Mouse (Mus musculus) thymus, adult 2 months (tissue): ENCODE measurements around the gene Acot8. TPM values are rescaled to one million over a fixed set of nuclear protein-coding genes. Genes with fewer than 3 reads are reported as not detected.

Experiments used
- DNase-seq: peaks from one replicate; pipeline ENCODE4 v3.0.0; 2021
- H3K27ac ChIP-seq: fragments of 200-500 bp; 2 replicates; pipeline ENCODE4 v1.5.1; 2012; ENCODE audit warnings: low read length, control low read depth; ENCODE audit not compliant: control insufficient read depth, insufficient read depth
- H3K27me3 ChIP-seq: fragments of 200-500 bp; 2 replicates; pipeline ENCODE4 v1.6.1; 2012; ENCODE audit warnings: mild to moderate bottlenecking, low read length, moderate library complexity, mixed read lengths; ENCODE audit not compliant: control insufficient read depth, insufficient read depth
- H3K36me3 ChIP-seq: fragments of 200-500 bp; 2 replicates; pipeline ENCODE4 v1.6.1; 2012; ENCODE audit warnings: mild to moderate bottlenecking, low read length, moderate library complexity; ENCODE audit not compliant: control insufficient read depth, insufficient read depth
- H3K4me1 ChIP-seq: fragments of 200-500 bp; replicated peaks from 2 replicates; pipeline ENCODE4 v1.6.1; 2012; ENCODE audit warnings: low read length; ENCODE audit not compliant: control insufficient read depth, insufficient read depth
- H3K4me3 ChIP-seq: fragments of 200-500 bp; 2 replicates; pipeline ENCODE4 v1.5.1; 2012; ENCODE audit warnings: mild to moderate bottlenecking, low read length, control low read depth, moderate library complexity; ENCODE audit not compliant: control insufficient read depth, insufficient read depth
- CTCF ChIP-seq: fragments of 200-500 bp; IDR thresholded peaks from 2 replicates; pipeline ENCODE4 v1.5.1; 2012; ENCODE audit warnings: mild to moderate bottlenecking, control low read depth, low read length, moderate library complexity, borderline replicate concordance; ENCODE audit not compliant: control insufficient read depth, poor library complexity, insufficient read depth; ENCODE audit errors: extremely low read depth
- POLR2A ChIP-seq: fragments of 200-500 bp; IDR thresholded peaks from 2 replicates; pipeline ENCODE4 v1.6.1; 2012; ENCODE audit warnings: mild to moderate bottlenecking, low read length, control low read depth, moderate library complexity; ENCODE audit not compliant: control insufficient read depth, poor library complexity, insufficient read depth; ENCODE audit errors: extremely low read depth
- WGBS: fragments of 180-500 bp; shearing (Covaris S2); methylation state at CpG from one replicate; pipeline ENCODE4 v1.1.7; 2018; 5-methylcytosine and 5-hydroxymethylcytosine counted together
- polyA plus RNA-seq: library from polyadenylated mRNA; depleted of rRNA; stranded (reverse); fragments of >200 nt; gene quantifications from 2 replicates; pipeline ENCODE4 v1.2.3, GENCODE M21; 2012

The Acot8 gene
- polyA plus RNA-seq, 1 experiment: 84.6 TPM

GRCm38 (mm10) chr2:164817206-164817605 lies 12.5 kb upstream of the Acot8 start:
- TF ChIP-seq POLR2A (no peak), CTCF (no peak)
- Histone ChIP-seq H3K27me3 (no peaks in the 10 kb centered on the region), H3K36me3 (peaks cover 5% of the 10 kb centered on the region; the same call in 1 of the 2 replicates), H3K27ac (no peak overlapping the region), H3K4me3 (no peak overlapping the region), H3K4me1 (no peaks in the 10 kb centered on the region)
- 95% methylated on average over 6 of the region's 6 CpGs for WGBS
- DNase-seq: no peak

GRCm38 (mm10) chr2:164815821-164816220 lies 11.1 kb upstream of the Acot8 start:
- DNase-seq: no peak
- Histone ChIP-seq H3K36me3 (peaks cover 4% of the 10 kb centered on the region; the same call in 1 of the 2 replicates), H3K4me1 (no peaks in the 10 kb centered on the region), H3K27ac (no peak overlapping the region), H3K4me3 (no peak overlapping the region), H3K27me3 (no peaks in the 10 kb centered on the region)
- 95% methylated on average over 8 of the region's 8 CpGs for WGBS
- TF ChIP-seq POLR2A (no peak), CTCF (no peak)

- Histone ChIP-seq H3K4me3 (no peak overlapping the region), H3K4me1 (no peaks in the 10 kb centered on the region), H3K27ac (no peak overlapping the region), H3K36me3 (no peaks in the 10 kb centered on the region), H3K27me3 (no peaks in the 10 kb centered on the region)
- TF ChIP-seq POLR2A (no peak), CTCF (no peak)
- no peak for DNase-seq
- 83% methylated on average over 5 of the region's 5 CpGs for WGBS
Observed at GRCm38 (mm10) chr2:164815348-164815747, 10.7 kb upstream of the Acot8 start.

GRCm38 (mm10) chr2:164813557-164813956 lies 8.9 kb upstream of the Acot8 start:
- Histone ChIP-seq H3K27ac (no peak overlapping the region), H3K36me3 (peaks cover 4% of the 10 kb centered on the region; the same call in 1 of the 2 replicates), H3K27me3 (no peaks in the 10 kb centered on the region), H3K4me3 (no peak overlapping the region), H3K4me1 (no peaks in the 10 kb centered on the region)
- no peak for DNase-seq
- no peak for TF ChIP-seq CTCF
- TF ChIP-seq POLR2A: no peak
- WGBS: 94% methylated on average over 2 of the region's 2 CpGs

GRCm38 (mm10) chr2:164806614-164807013 lies 1.9 kb upstream of the Acot8 start:
- DNase-seq: no peak
- TF ChIP-seq POLR2A: no peak
- TF ChIP-seq CTCF: no peak
- H3K27me3 ChIP-seq: no peaks in the 10 kb centered on the region
- peaks cover 14% of the 10 kb centered on the region for H3K4me1 ChIP-seq
- no peak overlapping the region for H3K4me3 ChIP-seq
- peaks cover 4% of the 10 kb centered on the region; the same call in 1 of the 2 replicates for H3K36me3 ChIP-seq
- WGBS: 91% methylated on average over 7 of the region's 7 CpGs
- H3K27ac ChIP-seq: no peak overlapping the region

GRCm38 (mm10) chr2:164805332-164805718 lies 643 bp upstream of the Acot8 start:
- no peak for TF ChIP-seq POLR2A
- no peak for TF ChIP-seq CTCF
- H3K4me1 ChIP-seq: peaks cover 14% of the 10 kb centered on the region
- no peaks in the 10 kb centered on the region for H3K27me3 ChIP-seq
- H3K36me3 ChIP-seq: peaks cover 4% of the 10 kb centered on the region; the same call in 1 of the 2 replicates
- peak overlapping the region; percentile 90 for H3K4me3 ChIP-seq
- H3K27ac ChIP-seq: peak overlapping the region; percentile 94
- WGBS: 2% methylated on average over 21 of the region's 21 CpGs
- DNase-seq: no peak

- Histone ChIP-seq H3K27ac (no peak overlapping the region), H3K27me3 (no peaks in the 10 kb centered on the region), H3K36me3 (no peaks in the 10 kb centered on the region; the same call in 1 of the 2 replicates), H3K4me3 (peak overlapping the region; percentile 91; the same call in 1 of the 2 replicates), H3K4me1 (peaks cover 14% of the 10 kb centered on the region)
- DNase-seq: no peak
- WGBS: 68% methylated on average over 1 of the region's 1 CpGs
- no peak for TF ChIP-seq CTCF
- TF ChIP-seq POLR2A: no peak
Observed at GRCm38 (mm10) chr2:164803921-164804313, 765 bp downstream of the Acot8 start.
